Mouse (Mus musculus) lung, adult 2 months (tissue): ENCODE measurements at regions not wholly inside any gene's neighbourhood (a gene's known extent, or its start where the extent isn't known, plus 50 kb on each side); places are given as distances from the start of the nearest gene placed in this dataset.

Experiments used
- CTCF ChIP-seq: fragments of 200-500 bp; IDR thresholded peaks from 2 replicates; pipeline ENCODE4 v1.5.1; 2011; ENCODE audit warnings: mild to moderate bottlenecking, low read length, control low read depth; ENCODE audit not compliant: insufficient read depth
- POLR2A ChIP-seq: fragments of 200-500 bp; IDR thresholded peaks from 2 replicates; pipeline ENCODE4 v1.6.1; 2011; ENCODE audit warnings: low read depth, mild to moderate bottlenecking, control low read depth, low read length, borderline replicate concordance; ENCODE audit errors: extremely low read depth

DNA sequence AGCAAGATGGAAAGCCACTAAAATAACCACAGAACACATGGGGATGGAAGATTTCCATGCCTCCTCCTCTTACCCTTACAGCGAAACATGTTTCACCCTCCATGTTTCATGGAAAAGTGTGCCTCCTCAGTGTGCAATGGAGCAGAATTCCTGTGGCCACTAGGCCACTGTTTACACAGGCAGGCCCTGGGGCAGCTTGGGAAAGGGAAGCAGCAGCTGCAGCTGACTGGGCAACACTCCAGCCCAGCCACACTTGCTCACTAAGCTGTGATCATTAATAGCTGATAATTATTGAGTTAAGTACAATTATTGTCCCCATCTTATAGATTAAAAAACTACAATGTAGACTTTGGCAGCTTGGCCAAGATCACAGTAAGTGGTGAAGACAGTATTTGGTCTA is 402.5 kb upstream of the Acvr2a start:
- TF ChIP-seq CTCF: no peak
- no peak for TF ChIP-seq POLR2A
